Mouse (Mus musculus) heart, embryonic 11.5 days (tissue): ENCODE results near the gene Gpc6. TPM values are rescaled to one million over a fixed set of nuclear protein-coding genes. Genes with fewer than 3 reads are reported as not detected.
"Not testable (repeated sequence)": the region's sequence is repeated elsewhere in the genome, so short reads cannot be mapped to it uniquely, and the experiment has no call there.

ENCODE experiments used
- ATAC-seq: fragments of 200-750 bp; cut with Nextera tagmentation; replicated peaks from 2 replicates; pipeline ENCODE4 v1.8.0; 2017; ENCODE audit warnings: moderate library complexity; ENCODE audit not compliant: insufficient number of reproducible peaks, low FRiP score, low TSS enrichment
- H3K27ac ChIP-seq: fragments of 300-500 bp; sonication (generic); 2 replicates; pipeline ENCODE4 v1.5.1; 2014; ENCODE audit warnings: mild to moderate bottlenecking, low read depth, low read length
- H3K27me3 ChIP-seq: fragments of 300-500 bp; sonication (generic); 2 replicates; pipeline ENCODE4 v1.6.1; 2014; ENCODE audit warnings: mild to moderate bottlenecking, low read length, mixed read lengths; ENCODE audit not compliant: control insufficient read depth, insufficient read depth
- H3K36me3 ChIP-seq: fragments of 300-500 bp; sonication (generic); 2 replicates; pipeline ENCODE4 v1.6.1; 2014; ENCODE audit warnings: mild to moderate bottlenecking, low read length, moderate library complexity, mixed read lengths; ENCODE audit not compliant: control insufficient read depth, insufficient read depth
- H3K4me1 ChIP-seq: fragments of 300-500 bp; sonication (generic); 2 replicates; pipeline ENCODE4 v1.6.1; 2014; ENCODE audit warnings: low read length; ENCODE audit not compliant: control insufficient read depth, insufficient read depth
- H3K4me2 ChIP-seq: fragments of 300-500 bp; sonication (generic); 2 replicates; pipeline ENCODE4 v1.6.1; 2014; ENCODE audit warnings: mild to moderate bottlenecking, moderate library complexity
- H3K4me3 ChIP-seq: fragments of 300-500 bp; sonication (generic); 2 replicates; pipeline ENCODE4 v1.5.1; 2014; ENCODE audit warnings: low read depth, low read length
- H3K9ac ChIP-seq: fragments of 300-500 bp; sonication (generic); 2 replicates; pipeline ENCODE4 v1.6.1; 2014; ENCODE audit warnings: mild to moderate bottlenecking, low read depth, low read length, moderate library complexity
- H3K9me3 ChIP-seq: fragments of 300-500 bp; sonication (generic); replicated peaks from 2 replicates; pipeline ENCODE4 v1.6.1; 2016; ENCODE audit warnings: low read length; ENCODE audit not compliant: control insufficient read depth
- WGBS: fragments of 180-500 bp; shearing (Covaris S2); extraction: QIAGEN DNeasy Blood & Tissue Kit; methylation state at CpG from one replicate; pipeline ENCODE4 v1.1.7; 2014; ENCODE audit not compliant: insufficient replicate concordance; 5-methylcytosine and 5-hydroxymethylcytosine counted together
- polyA plus RNA-seq: library from polyadenylated mRNA; unstranded; fragments of >200 nt; fragmentation: Nextera tagmentation; extraction: Ambion mirVana; gene quantifications from 2 replicates; pipeline ENCODE4 v1.2.1, GENCODE M21; 2014

Gene Gpc6
- polyA plus RNA-seq, 1 experiment from 2014 or later = 14.3 TPM

- no peak overlapping the region for H3K4me2 ChIP-seq
- no peak for ATAC-seq
- H3K4me3 ChIP-seq = no peak overlapping the region
- H3K27me3 ChIP-seq = no peaks in the 10 kb centered on the region
- H3K27ac ChIP-seq = no peak overlapping the region
- H3K9ac ChIP-seq = no peak overlapping the region
- peaks cover 2% of the 10 kb centered on the region; the same call in 1 of the 2 replicates for H3K4me1 ChIP-seq
- H3K9me3 ChIP-seq = no peaks in the 10 kb centered on the region
- H3K36me3 ChIP-seq = no peaks in the 10 kb centered on the region
- WGBS = 69% methylated on average over 3 of the region's 3 CpGs
Observed at GRCm38 (mm10) chr14:117427776-117428175, 502.7 kb downstream of the Gpc6 start.

GRCm38 (mm10) chr14:117435739-117436138 lies 510.6 kb downstream of the Gpc6 start:
- H3K4me2 ChIP-seq = no peak overlapping the region
- H3K4me1 ChIP-seq = no peaks in the 10 kb centered on the region
- WGBS = 88% methylated on average over 13 of the region's 13 CpGs
- H3K27me3 ChIP-seq = no peaks in the 10 kb centered on the region
- no peaks in the 10 kb centered on the region for H3K9me3 ChIP-seq
- H3K9ac ChIP-seq = no peak overlapping the region
- no peak for ATAC-seq
- no peak overlapping the region for H3K27ac ChIP-seq
- no peak overlapping the region for H3K4me3 ChIP-seq
- no peaks in the 10 kb centered on the region for H3K36me3 ChIP-seq

- not testable (repeated sequence) for H3K4me1 ChIP-seq, H3K4me2 ChIP-seq, H3K27me3 ChIP-seq, H3K27ac ChIP-seq, ATAC-seq, H3K4me3 ChIP-seq, H3K9me3 ChIP-seq, H3K9ac ChIP-seq, H3K36me3 ChIP-seq
- WGBS = 82% methylated on average over 2 of the region's 2 CpGs
Observed at GRCm38 (mm10) chr14:117446675-117447231, 521.6 kb downstream of the Gpc6 start.

DNA sequence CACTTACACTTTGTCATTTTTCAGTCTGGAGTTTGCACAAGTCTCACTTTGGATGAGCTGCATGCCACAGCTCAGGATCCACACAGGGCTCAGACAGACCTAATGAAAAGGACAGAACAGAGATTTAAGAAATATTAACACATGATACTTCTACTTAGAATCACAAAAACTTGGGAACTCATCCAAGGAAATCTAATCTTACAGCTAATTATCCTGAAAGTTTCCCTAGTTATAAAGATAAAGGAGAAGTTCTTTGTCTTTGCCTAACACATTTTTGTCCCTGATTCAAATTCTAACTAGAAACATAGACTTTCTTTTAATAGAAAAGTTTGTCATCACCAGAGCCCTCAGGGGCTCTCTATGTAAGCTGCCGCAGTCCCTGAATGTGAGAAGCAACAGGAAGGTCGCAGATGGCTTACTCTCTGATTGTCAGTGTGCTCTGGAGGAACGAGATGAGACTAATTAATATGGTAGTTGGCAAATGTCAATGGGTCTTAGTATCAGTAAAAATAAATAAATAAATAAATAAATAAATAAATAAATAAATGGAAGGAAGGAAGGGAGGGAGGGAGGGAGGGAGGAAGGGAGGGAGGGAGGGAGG lies 526.4 kb downstream of the Gpc6 start:
- no peaks in the 10 kb centered on the region for H3K9me3 ChIP-seq
- no peak overlapping the region for H3K9ac ChIP-seq
- 68% methylated on average over 3 of the region's 3 CpGs for WGBS
- H3K36me3 ChIP-seq = no peaks in the 10 kb centered on the region
- no peaks in the 10 kb centered on the region for H3K4me1 ChIP-seq
- ATAC-seq = no peak
- no peak overlapping the region for H3K4me2 ChIP-seq
- no peaks in the 10 kb centered on the region for H3K27me3 ChIP-seq
- no peak overlapping the region for H3K4me3 ChIP-seq
- H3K27ac ChIP-seq = no peak overlapping the region

DNA sequence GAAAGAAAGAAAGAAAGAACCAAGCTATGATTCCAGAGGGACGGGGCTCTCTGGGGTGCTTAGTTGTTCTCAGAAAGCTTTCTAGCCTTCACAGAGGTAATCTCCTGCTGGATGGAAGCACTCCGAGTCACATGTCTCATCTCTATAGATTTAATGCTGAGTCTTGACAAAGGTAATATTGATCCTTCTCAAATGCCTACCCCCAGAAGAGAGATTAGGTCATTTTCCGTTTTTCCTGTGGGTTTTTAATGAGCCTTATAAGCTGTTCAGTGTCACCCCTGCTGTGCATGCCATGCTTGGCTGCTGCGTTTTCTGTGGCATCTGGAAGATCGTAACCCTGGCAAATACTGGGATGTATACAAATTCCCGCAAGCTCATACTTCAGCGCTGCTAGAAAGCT lies 527.0 kb downstream of the Gpc6 start:
- Histone ChIP-seq H3K27ac (no peak overlapping the region), H3K27me3 (no peaks in the 10 kb centered on the region), H3K4me2 (no peak overlapping the region), H3K9me3 (no peaks in the 10 kb centered on the region), H3K36me3 (no peaks in the 10 kb centered on the region), H3K4me3 (no peak overlapping the region), H3K9ac (no peak overlapping the region), H3K4me1 (no peaks in the 10 kb centered on the region)
- no peak for ATAC-seq
- WGBS = 73% methylated on average over 7 of the region's 7 CpGs

GRCm38 (mm10) chr14:117473378-117473777 lies 548.3 kb downstream of the Gpc6 start:
- Histone ChIP-seq H3K27ac (no peak overlapping the region), H3K36me3 (no peaks in the 10 kb centered on the region), H3K4me1 (no peaks in the 10 kb centered on the region), H3K4me3 (no peak overlapping the region), H3K4me2 (no peak overlapping the region), H3K9me3 (no peaks in the 10 kb centered on the region), H3K27me3 (no peaks in the 10 kb centered on the region), H3K9ac (no peak overlapping the region)
- ATAC-seq = no peak
- WGBS = 77% methylated on average over 2 of the region's 2 CpGs

GRCm38 (mm10) chr14:117478879-117479278 lies 553.8 kb downstream of the Gpc6 start:
- Histone ChIP-seq H3K9me3 (no peaks in the 10 kb centered on the region), H3K27me3 (no peaks in the 10 kb centered on the region), H3K4me3 (no peak overlapping the region), H3K4me1 (no peaks in the 10 kb centered on the region), H3K36me3 (no peaks in the 10 kb centered on the region), H3K4me2 (no peak overlapping the region), H3K9ac (no peak overlapping the region), H3K27ac (no peak overlapping the region)
- 69% methylated on average over 3 of the region's 3 CpGs for WGBS
- no peak for ATAC-seq

- Histone ChIP-seq H3K4me2 (no peak overlapping the region), H3K27me3 (no peaks in the 10 kb centered on the region), H3K4me3 (no peak overlapping the region), H3K9ac (no peak overlapping the region), H3K27ac (no peak overlapping the region), H3K4me1 (no peaks in the 10 kb centered on the region), H3K9me3 (no peaks in the 10 kb centered on the region), H3K36me3 (no peaks in the 10 kb centered on the region)
- ATAC-seq = no peak
- 28% methylated on average over 4 of the region's 4 CpGs for WGBS
Observed at GRCm38 (mm10) chr14:117487161-117487754, 562.1 kb downstream of the Gpc6 start.

DNA sequence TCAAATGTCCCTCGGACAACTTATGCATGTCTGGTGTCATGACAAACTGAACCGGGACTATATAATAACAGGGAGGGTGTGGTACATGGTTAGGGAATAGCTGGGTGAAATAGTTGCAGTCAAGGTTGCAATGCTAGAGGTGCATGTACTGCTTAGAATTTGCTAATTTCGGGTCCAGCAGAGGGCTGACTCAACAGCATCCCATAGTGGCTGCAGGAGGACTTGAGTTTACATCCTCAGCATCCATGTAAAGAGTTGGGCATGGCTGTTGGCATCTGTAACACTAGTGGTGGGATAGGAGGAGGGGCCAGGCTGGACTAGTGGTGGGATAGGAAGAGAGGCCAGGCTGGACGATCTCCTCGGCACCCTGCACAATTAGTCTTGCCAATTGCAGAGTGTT lies 565.4 kb downstream of the Gpc6 start:
- H3K27me3 ChIP-seq = no peaks in the 10 kb centered on the region
- no peaks in the 10 kb centered on the region for H3K9me3 ChIP-seq
- no peak overlapping the region for H3K9ac ChIP-seq
- H3K4me3 ChIP-seq = no peak overlapping the region
- H3K4me1 ChIP-seq = no peaks in the 10 kb centered on the region
- H3K27ac ChIP-seq = no peak overlapping the region
- whole genome bisulfite sequencing = 68% methylated on average over 5 of the region's 5 CpGs
- ATAC-seq = no peak
- H3K4me2 ChIP-seq = no peak overlapping the region
- no peaks in the 10 kb centered on the region for H3K36me3 ChIP-seq
